Mouse (Mus musculus) cerebellum, postnatal 10 days (tissue): ENCODE results near the gene Il10ra.

Source experiments
- DNase-seq, 2 experiments: peaks; one replicate each; pipeline ENCODE4 v3.0.0; 2021; ENCODE audit warnings: mixed read lengths in 2 of 2

Gene Il10ra

GRCm38 (mm10) chr9:45268597-45269325, at the start of gene Il10ra:
Gene Il10ra, minus strand, starts transcription at chr9:45269149.
- DNase-seq = peak; percentile 48

- peak; percentile 61 to 62 for DNase-seq
Measured at GRCm38 (mm10) chr9:45317635-45318034, 48.7 kb upstream of the Il10ra start.

- DNase-seq = no peak
Measured at GRCm38 (mm10) chr9:45313913-45314312, 45.0 kb upstream of the Il10ra start.

- no peak for DNase-seq
Measured at GRCm38 (mm10) chr9:45311858-45312257, 42.9 kb upstream of the Il10ra start.

GRCm38 (mm10) chr9:45308521-45308920, 39.6 kb upstream of the Il10ra start:
- DNase-seq = no peak

- no peak for DNase-seq
Measured at GRCm38 (mm10) chr9:45306746-45307410, 37.9 kb upstream of the Il10ra start.

GRCm38 (mm10) chr9:45301771-45302170, 32.8 kb upstream of the Il10ra start:
- no peak for DNase-seq

GRCm38 (mm10) chr9:45300422-45301104, 31.6 kb upstream of the Il10ra start:
- peak; percentile 98 to 99 for DNase-seq

GRCm38 (mm10) chr9:45299231-45300006, 30.5 kb upstream of the Il10ra start:
- peak; percentile 54 to 67 for DNase-seq

GRCm38 (mm10) chr9:45294210-45295011, 25.5 kb upstream of the Il10ra start:
- DNase-seq = no peak

- peak; percentile 76 to 81 for DNase-seq
Measured at GRCm38 (mm10) chr9:45291481-45292168, 22.7 kb upstream of the Il10ra start.

GRCm38 (mm10) chr9:45282466-45282865, 13.5 kb upstream of the Il10ra start:
- DNase-seq = no peak

GRCm38 (mm10) chr9:45280891-45281290, 11.9 kb upstream of the Il10ra start:
- no peak for DNase-seq

GRCm38 (mm10) chr9:45280059-45280458, 11.1 kb upstream of the Il10ra start:
- no peak for DNase-seq

GRCm38 (mm10) chr9:45274635-45275034, 5.7 kb upstream of the Il10ra start:
- no peak for DNase-seq

- DNase-seq = peak in 1 of 2 experiments; percentile 38
Measured at GRCm38 (mm10) chr9:45274218-45274617, 5.3 kb upstream of the Il10ra start.

- no peak for DNase-seq
Measured at GRCm38 (mm10) chr9:45272213-45272612, 3.3 kb upstream of the Il10ra start.

GRCm38 (mm10) chr9:45268079-45268478, 870 bp downstream of the Il10ra start:
- no peak for DNase-seq

GRCm38 (mm10) chr9:45267099-45267498, 1.9 kb downstream of the Il10ra start:
- no peak for DNase-seq

GRCm38 (mm10) chr9:45261872-45262271, 7.1 kb downstream of the Il10ra start:
- DNase-seq = peak; percentile 43 to 54

GRCm38 (mm10) chr9:45261466-45261865, 7.5 kb downstream of the Il10ra start:
- peak; percentile 97 to 98 for DNase-seq
